ENCODE assay signal across 8 mouse cellular contexts in genomic region chr10:127520714-127521357, GRCm38 (mm10). TPM values are rescaled to one million over a fixed set of nuclear protein-coding genes. Genes with fewer than 3 reads are reported as not detected.
DNase-seq lines count a peak whose midpoint lies in the region; ATAC-seq and TF ChIP-seq lines count a peak whose summit lies in the region.

No protein-coding gene starts in this region.

- no peaks in the 10 kb centered on the region for H3K9me3 ChIP-seq in lung, embryonic 14.5 days (ENCODE audit: low read depth, low read length)
- no peaks in the 10 kb centered on the region for H3K9me3 ChIP-seq in forebrain, embryonic 11.5 days (ENCODE audit: control insufficient read depth, low read length)
- H3K9me3 ChIP-seq in neural tube, embryonic 15.5 days (replicated peaks): no peaks in the 10 kb centered on the region

- no peak for TF ChIP-seq POLR2A in lung, adult 2 months (IDR thresholded peaks at IDR 0.05; ENCODE audit: borderline replicate concordance, extremely low read depth, low read depth, low read length)

- 78% methylated on average over 20 of the region's 20 CpGs for WGBS in lung, embryonic 14.5 days
- WGBS in lung, adult 2 months: 83% methylated on average over 20 of the region's 20 CpGs
- 87% methylated on average over 20 of the region's 20 CpGs for WGBS in forebrain, embryonic 11.5 days
- 84% methylated on average over 20 of the region's 20 CpGs for WGBS in neural tube, embryonic 15.5 days

- peaks cover 14% of the 10 kb centered on the region for H3K4me1 ChIP-seq in lung, embryonic 14.5 days (ENCODE audit: insufficient read depth)
- peaks cover 3% of the 10 kb centered on the region for H3K4me1 ChIP-seq in lung, adult 2 months (ENCODE audit: control insufficient read depth, insufficient read depth, low read length)
- H3K4me1 ChIP-seq in forebrain, embryonic 11.5 days (replicated peaks; ENCODE audit: control insufficient read depth, insufficient read depth, low read length): peaks cover 30% of the 10 kb centered on the region
- H3K4me1 ChIP-seq in neural tube, embryonic 15.5 days: peaks cover 56% of the 10 kb centered on the region

- no peak overlapping the region for H3K27ac ChIP-seq in lung, embryonic 14.5 days (ENCODE audit: low read depth)
- no peak overlapping the region for H3K27ac ChIP-seq in forebrain, embryonic 11.5 days (ENCODE audit: low read depth, low read length)
- H3K27ac ChIP-seq in neural tube, embryonic 15.5 days (replicated peaks): no peak overlapping the region

- peaks cover 36% of the 10 kb centered on the region for H3K36me3 ChIP-seq in lung, embryonic 14.5 days (ENCODE audit: insufficient read depth)
- peaks cover 12% of the 10 kb centered on the region for H3K36me3 ChIP-seq in forebrain, embryonic 11.5 days (ENCODE audit: control insufficient read depth, insufficient read depth, low read length)
- peaks cover 13% of the 10 kb centered on the region for H3K36me3 ChIP-seq in neural tube, embryonic 15.5 days

- H3K27me3 ChIP-seq in lung, embryonic 14.5 days (ENCODE audit: insufficient read depth, low read length): peaks cover 30% of the 10 kb centered on the region
- peaks cover 26% of the 10 kb centered on the region for H3K27me3 ChIP-seq in forebrain, embryonic 11.5 days (ENCODE audit: control insufficient read depth, insufficient read depth, low read length)
- H3K27me3 ChIP-seq in neural tube, embryonic 15.5 days (replicated peaks): peaks cover 21% of the 10 kb centered on the region

- no peak for DNase-seq in lung, embryonic 14.5 days
- no peak for DNase-seq in lung, adult 2 months
- DNase-seq in forebrain, embryonic 11.5 days (ENCODE audit: low spot score): no peak
- peak; percentile 67 for DNase-seq in kidney, postnatal 14 days
- no peak for DNase-seq in right cerebral cortex, adult 18-20 months
- no peak for DNase-seq in cerebellum, adult 11 months

- no peak for TF ChIP-seq CTCF in lung, embryonic 14.5 days (IDR thresholded peaks at IDR 0.05; ENCODE audit: low read depth)
- TF ChIP-seq CTCF in lung, adult 2 months (IDR thresholded peaks at IDR 0.05; ENCODE audit: insufficient read depth, low read length): no peak

- peak overlapping the region; percentile 56 for H3K4me3 ChIP-seq in lung, embryonic 14.5 days (ENCODE audit: low read depth, low read length)
- no peak overlapping the region for H3K4me3 ChIP-seq in lung, adult 2 months (replicated peaks; ENCODE audit: extremely low read depth, low read depth, low read length)
- no peak overlapping the region for H3K4me3 ChIP-seq in forebrain, embryonic 11.5 days (ENCODE audit: low read depth, low read length)
- no peak overlapping the region for H3K4me3 ChIP-seq in neural tube, embryonic 15.5 days (replicated peaks)

- no peak for ATAC-seq in lung, embryonic 14.5 days (ENCODE audit: insufficient read depth)
- ATAC-seq in forebrain, embryonic 11.5 days (replicated peaks; ENCODE audit: low FRiP score): no peak
- no peak for ATAC-seq in neural tube, embryonic 15.5 days (ENCODE audit: low FRiP score)
- ATAC-seq in erythroid progenitor cell, adult 5-6 weeks (replicated peaks; ENCODE audit: low FRiP score, poor library complexity, severe bottlenecking): no peak

- H3K9ac ChIP-seq in lung, embryonic 14.5 days: peak overlapping the region; percentile 59
- peak overlapping the region; percentile 71 for H3K9ac ChIP-seq in forebrain, embryonic 11.5 days (ENCODE audit: low read length)
- H3K9ac ChIP-seq in neural tube, embryonic 15.5 days (replicated peaks): peak overlapping the region; percentile 54

- peak overlapping the region; percentile 96 for H3K4me2 ChIP-seq in lung, embryonic 14.5 days
- peak overlapping the region; percentile 94 for H3K4me2 ChIP-seq in forebrain, embryonic 11.5 days (ENCODE audit: low read depth, low read length, severe bottlenecking)
- H3K4me2 ChIP-seq in neural tube, embryonic 15.5 days: peak overlapping the region; percentile 92

RNA-seq across cellular contexts. Expression of gene Shmt2, which starts 1.4 kb away (rescaled TPM):
- polyA plus RNA-seq in lung, embryonic 14.5 days (2014; fragmentation: Nextera tagmentation; extraction: Ambion mirVana): 99.6 and 101 TPM in 2 replicates
- 40.3 and 57.7 TPM in 2 replicates for polyA plus RNA-seq in lung, adult 2 months (2012; rRNA removed)
- polyA plus RNA-seq in forebrain, embryonic 11.5 days (2014; fragmentation: Nextera tagmentation; extraction: Ambion mirVana): 112 and 123 TPM in 2 replicates
- polyA plus RNA-seq in neural tube, embryonic 15.5 days (2015; fragmentation: Nextera tagmentation; extraction: Ambion mirVana): 50.4 and 69.9 TPM in 2 replicates
- 17.2 and 28.1 TPM in 2 replicates for total RNA-seq in erythroid progenitor cell, adult 5-6 weeks (2015; ENCODE audit: low replicate concordance)
- total RNA-seq in erythroid progenitor cell, adult 5-6 weeks (2017; ENCODE audit: low replicate concordance): 21.4 and 24.8 TPM in 2 replicates

RNA-seq across cellular contexts. Expression of gene Ndufa4l2, which starts 6.1 kb away (rescaled TPM):
- polyA plus RNA-seq in lung, embryonic 14.5 days (2014; fragmentation: Nextera tagmentation; extraction: Ambion mirVana): 36.4 and 44.9 TPM in 2 replicates
- 107 and 124 TPM in 2 replicates for polyA plus RNA-seq in lung, adult 2 months (2012; rRNA removed)
- polyA plus RNA-seq in forebrain, embryonic 11.5 days (2014; fragmentation: Nextera tagmentation; extraction: Ambion mirVana): 5.9 and 6.1 TPM in 2 replicates
- polyA plus RNA-seq in neural tube, embryonic 15.5 days (2015; fragmentation: Nextera tagmentation; extraction: Ambion mirVana): 17.8 and 22.5 TPM in 2 replicates
- total RNA-seq in erythroid progenitor cell, adult 5-6 weeks (2015; ENCODE audit: low replicate concordance): not detected in 2 replicates
- not detected in 2 replicates for total RNA-seq in erythroid progenitor cell, adult 5-6 weeks (2017; ENCODE audit: low replicate concordance)

RNA-seq across cellular contexts. Expression of gene Nxph4, which starts 13.5 kb away (rescaled TPM):
- polyA plus RNA-seq in lung, embryonic 14.5 days (2014; fragmentation: Nextera tagmentation; extraction: Ambion mirVana): 0.14 and 0.22 TPM in 2 replicates
- polyA plus RNA-seq in lung, adult 2 months (2012; rRNA removed): 0.23 and 0.24 TPM in 2 replicates
- polyA plus RNA-seq in forebrain, embryonic 11.5 days (2014; fragmentation: Nextera tagmentation; extraction: Ambion mirVana): 37.6 and 40.4 TPM in 2 replicates
- 80.4 and 102 TPM in 2 replicates for polyA plus RNA-seq in neural tube, embryonic 15.5 days (2015; fragmentation: Nextera tagmentation; extraction: Ambion mirVana)
- not detected in 2 replicates for total RNA-seq in erythroid progenitor cell, adult 5-6 weeks (2015; ENCODE audit: low replicate concordance)
- not detected in 2 replicates for total RNA-seq in erythroid progenitor cell, adult 5-6 weeks (2017; ENCODE audit: low replicate concordance)

RNA-seq across cellular contexts. Expression of gene Stac3, which starts 19.4 kb away (rescaled TPM):
- polyA plus RNA-seq in lung, embryonic 14.5 days (2014; fragmentation: Nextera tagmentation; extraction: Ambion mirVana): 0.12 TPM in 1 of 2 replicates, not detected in the other
- polyA plus RNA-seq in lung, adult 2 months (2012; rRNA removed): 1.5 and 5.8 TPM in 2 replicates
- not detected in 2 replicates for polyA plus RNA-seq in forebrain, embryonic 11.5 days (2014; fragmentation: Nextera tagmentation; extraction: Ambion mirVana)
- polyA plus RNA-seq in neural tube, embryonic 15.5 days (2015; fragmentation: Nextera tagmentation; extraction: Ambion mirVana): 1.9 and 2.9 TPM in 2 replicates
- total RNA-seq in erythroid progenitor cell, adult 5-6 weeks (2015; ENCODE audit: low replicate concordance): not detected in 2 replicates
- total RNA-seq in erythroid progenitor cell, adult 5-6 weeks (2017; ENCODE audit: low replicate concordance): not detected in 2 replicates

Comparison
In these comparisons a context has a peak if more than half of its experiments do, and no peak if none do; other contexts are left out.
1. RNA of gene Nxph4, which starts 13.5 kb away (polyA plus RNA-seq): 80.4 to 102 TPM in neural tube, embryonic 15.5 days and 37.6 to 40.4 TPM in forebrain, embryonic 11.5 days; 0.23 to 0.24 TPM in lung, adult 2 months and 0.14 to 0.22 TPM in lung, embryonic 14.5 days; every median in the first group is over 10 times any median in the second.
2. Peak in every context shown above with its lines, with median percentiles within 50 percentile points of each other: H3K4me2 ChIP-seq and H3K9ac ChIP-seq.